Mouse (Mus musculus) MEL (cell line): Measurements from ENCODE around the gene Hdac1. TPM values are rescaled to one million over a fixed set of nuclear protein-coding genes. Genes with fewer than 3 reads are reported as not detected.

ENCODE experiments used
- DNase-seq: peaks from one replicate; pipeline ENCODE4 v3.0.0; 2011; ENCODE audit warnings: low read depth, low spot score
- H3K27ac ChIP-seq: 2 replicates; pipeline ENCODE4 v1.5.1; 2012; ENCODE audit warnings: low read depth, mild to moderate bottlenecking, control low read depth, low read length, moderate library complexity; ENCODE audit not compliant: control insufficient read depth
- H3K27me3 ChIP-seq, 2 experiments: fragments of 150-350 bp in 1 of 2; sonication (generic) in 1 of 2; 2 replicates each; pipeline ENCODE4 v1.6.1; 2012; ENCODE audit warnings: low read length in 2 of 2, mild to moderate bottlenecking in 2 of 2, improper control_type of control experiment in 1 of 2, moderate library complexity in 1 of 2; ENCODE audit not compliant: insufficient read depth in 2 of 2, control insufficient read depth in 1 of 2
- H3K36me3 ChIP-seq, 2 experiments: 2 replicates each; pipeline ENCODE4 v1.6.1; 2012 to 2014; ENCODE audit warnings: low read length in 2 of 2, improper control_type of control experiment in 1 of 2, inconsistent platforms in 1 of 2, mild to moderate bottlenecking in 1 of 2; ENCODE audit not compliant: insufficient read depth in 2 of 2, control insufficient read depth in 1 of 2
- H3K4me1 ChIP-seq, 2 experiments: fragments of 150-350 bp in 1 of 2; sonication (generic) in 1 of 2; 2 replicates each; pipeline ENCODE4 v1.6.1; 2012; ENCODE audit warnings: low read length in 2 of 2, improper control_type of control experiment in 1 of 2, mild to moderate bottlenecking in 1 of 2; ENCODE audit not compliant: insufficient read depth in 2 of 2, control insufficient read depth in 1 of 2
- H3K4me3 ChIP-seq, 2 experiments: fragments of 150-350 bp in 1 of 2; sonication (generic) in 1 of 2; 2 replicates each; pipeline ENCODE4 v1.5.1; 2012; ENCODE audit warnings: low read depth in 2 of 2, low read length in 2 of 2, mild to moderate bottlenecking in 2 of 2, moderate library complexity in 2 of 2, control low read depth in 1 of 2, improper control_type of control experiment in 1 of 2; ENCODE audit not compliant: control insufficient read depth in 1 of 2, insufficient read depth in 1 of 2
- H3K79me2 ChIP-seq: 2 replicates; pipeline ENCODE4 v1.6.1; 2012; ENCODE audit warnings: mild to moderate bottlenecking, low read length, moderate library complexity; ENCODE audit not compliant: control insufficient read depth, poor library complexity, insufficient read depth
- H3K9ac ChIP-seq: 2 replicates; pipeline ENCODE4 v1.6.1; 2012; ENCODE audit warnings: low read depth, mild to moderate bottlenecking, control low read depth, low read length, moderate library complexity; ENCODE audit not compliant: control insufficient read depth, poor library complexity, severe bottlenecking
- H3K9me3 ChIP-seq: fragments of 150-350 bp; sonication (generic); replicated peaks from 2 replicates; pipeline ENCODE4 v1.6.1; 2012; ENCODE audit warnings: mild to moderate bottlenecking, low read length, improper control_type of control experiment, moderate library complexity; ENCODE audit not compliant: insufficient read depth
- BHLHE40 ChIP-seq: IDR thresholded peaks from 2 replicates; pipeline ENCODE4 v1.6.1; 2012; ENCODE audit warnings: low read depth, mild to moderate bottlenecking, inconsistent platforms, low read length, improper control_type of control experiment, borderline replicate concordance
- CTCF ChIP-seq, 3 experiments: IDR thresholded peaks in 2 of 3; conservative IDR thresholded peaks in 1 of 3; 2 replicates each; pipeline ENCODE4 v1.5.1; 2011 to 2012; ENCODE audit warnings: low read length in 3 of 3, low read depth in 2 of 3, mild to moderate bottlenecking in 2 of 3, improper control_type of control experiment in 1 of 3, inconsistent platforms in 1 of 3, mixed read lengths in 1 of 3, moderate library complexity in 1 of 3; ENCODE audit not compliant: control insufficient read depth in 1 of 3, insufficient read depth in 1 of 3, poor library complexity in 1 of 3, severe bottlenecking in 1 of 3
- EP300 ChIP-seq, 2 experiments: IDR thresholded peaks; 2 replicates each; pipeline ENCODE4 v1.6.1; 2011; ENCODE audit warnings: improper control_type of control experiment in 2 of 2, low read length in 2 of 2, low read depth in 1 of 2, mild to moderate bottlenecking in 1 of 2
- ETS1 ChIP-seq: IDR thresholded peaks from 2 replicates; pipeline ENCODE4 v1.6.1; 2012; ENCODE audit warnings: low read depth, mild to moderate bottlenecking, inconsistent platforms, low read length, improper control_type of control experiment, moderate library complexity
- GABPA ChIP-seq: IDR thresholded peaks from 2 replicates; pipeline ENCODE4 v1.6.1; 2012; ENCODE audit warnings: low read depth, mild to moderate bottlenecking, inconsistent platforms, low read length, improper control_type of control experiment, moderate library complexity
- GATA1 ChIP-seq: IDR thresholded peaks from 2 replicates; pipeline ENCODE4 v1.6.1; 2011; ENCODE audit warnings: low read depth, low read length, improper control_type of control experiment
- MAX ChIP-seq: IDR thresholded peaks from 2 replicates; pipeline ENCODE4 v1.6.1; 2011; ENCODE audit warnings: low read length, improper control_type of control experiment
- MAZ ChIP-seq: IDR thresholded peaks from 2 replicates; pipeline ENCODE4 v1.6.1; 2012; ENCODE audit warnings: low read depth, mild to moderate bottlenecking, inconsistent platforms, low read length, improper control_type of control experiment
- MYC ChIP-seq: IDR thresholded peaks from 2 replicates; pipeline ENCODE4 v1.6.1; 2011; ENCODE audit warnings: low read depth, mild to moderate bottlenecking, low read length, improper control_type of control experiment, moderate library complexity
- POLR2A ChIP-seq, 2 experiments: IDR thresholded peaks; 2 replicates each; pipeline ENCODE4 v1.6.1; 2011 to 2012; ENCODE audit warnings: low read length in 2 of 2, mild to moderate bottlenecking in 2 of 2, control low read depth in 1 of 2, improper control_type of control experiment in 1 of 2, low read depth in 1 of 2, moderate library complexity in 1 of 2; ENCODE audit not compliant: control insufficient read depth in 1 of 2, insufficient read depth in 1 of 2, poor library complexity in 1 of 2
- POLR2AphosphoS2 ChIP-seq: IDR thresholded peaks from 2 replicates; pipeline ENCODE4 v1.6.1; 2011; ENCODE audit warnings: low read length, improper control_type of control experiment
- RAD21 ChIP-seq: IDR thresholded peaks from 2 replicates; pipeline ENCODE4 v1.6.1; 2011; ENCODE audit warnings: mild to moderate bottlenecking, low read depth, low read length, improper control_type of control experiment
- SMC3 ChIP-seq: IDR thresholded peaks from 2 replicates; pipeline ENCODE4 v1.6.1; 2011; ENCODE audit warnings: low read depth, low read length, improper control_type of control experiment
- TBP ChIP-seq: IDR thresholded peaks from 2 replicates; pipeline ENCODE4 v1.8.0; 2011; ENCODE audit warnings: low read depth, low read length, improper control_type of control experiment
- TCF12 ChIP-seq: IDR thresholded peaks from 2 replicates; pipeline ENCODE4 v1.6.1; 2014; ENCODE audit warnings: low read depth, mild to moderate bottlenecking, inconsistent platforms, low read length, improper control_type of control experiment, moderate library complexity
- UBTF ChIP-seq: IDR thresholded peaks from 2 replicates; pipeline ENCODE4 v1.6.1; 2012; ENCODE audit warnings: low read depth, mild to moderate bottlenecking, inconsistent platforms, low read length, improper control_type of control experiment, moderate library complexity, borderline replicate concordance; ENCODE audit not compliant: insufficient read depth
- USF2 ChIP-seq, 2 experiments: IDR thresholded peaks; 2 replicates each; pipeline ENCODE4 v1.6.1; 2011 to 2012; ENCODE audit warnings: improper control_type of control experiment in 2 of 2, low read length in 2 of 2, borderline replicate concordance in 1 of 2, inconsistent platforms in 1 of 2, low read depth in 1 of 2, mild to moderate bottlenecking in 1 of 2; ENCODE audit not compliant: insufficient read depth in 1 of 2
- ZC3H11A ChIP-seq: IDR thresholded peaks from 2 replicates; pipeline ENCODE4 v1.6.1; 2012; ENCODE audit warnings: low read depth, mild to moderate bottlenecking, inconsistent platforms, low read length, improper control_type of control experiment
- ZKSCAN1 ChIP-seq: IDR thresholded peaks from 2 replicates; pipeline ENCODE4 v1.6.1; 2012; ENCODE audit warnings: low read depth, mild to moderate bottlenecking, inconsistent platforms, low read length, improper control_type of control experiment, moderate library complexity
- ZMIZ1 ChIP-seq: IDR thresholded peaks from 2 replicates; pipeline ENCODE4 v1.6.1; 2012; ENCODE audit warnings: low read depth, mild to moderate bottlenecking, inconsistent platforms, low read length, improper control_type of control experiment, moderate library complexity
- ZNF384 ChIP-seq: IDR thresholded peaks from 2 replicates; pipeline ENCODE4 v1.6.1; 2012; ENCODE audit warnings: low read depth, mild to moderate bottlenecking, inconsistent platforms, low read length, improper control_type of control experiment
- polyA plus RNA-seq, 2 experiments: library from polyadenylated mRNA; stranded (reverse) in 1 of 2; unstranded in 1 of 2; fragments of >175 nt in 1 of 2; fragments of >200 nt in 1 of 2; gene quantifications; 2 replicates each; pipeline versions ENCODE4 v1.2.1 to v1.2.4; 2012; ENCODE audit warnings: low replicate concordance in 2 of 2, low read depth in 1 of 2; ENCODE audit not compliant: insufficient read length in 2 of 2, insufficient read depth in 1 of 2, missing spikeins in 1 of 2
- total RNA-seq: library from RNA; depleted of rRNA; stranded (reverse); fragments of 300-350 nt; gene quantifications from 2 replicates; pipeline ENCODE4 v1.2.3, GENCODE M21; 2012

Gene Hdac1
- total and polyA plus RNA-seq, 3 experiments = 38.9 to 185 (median 108) TPM

DNA sequence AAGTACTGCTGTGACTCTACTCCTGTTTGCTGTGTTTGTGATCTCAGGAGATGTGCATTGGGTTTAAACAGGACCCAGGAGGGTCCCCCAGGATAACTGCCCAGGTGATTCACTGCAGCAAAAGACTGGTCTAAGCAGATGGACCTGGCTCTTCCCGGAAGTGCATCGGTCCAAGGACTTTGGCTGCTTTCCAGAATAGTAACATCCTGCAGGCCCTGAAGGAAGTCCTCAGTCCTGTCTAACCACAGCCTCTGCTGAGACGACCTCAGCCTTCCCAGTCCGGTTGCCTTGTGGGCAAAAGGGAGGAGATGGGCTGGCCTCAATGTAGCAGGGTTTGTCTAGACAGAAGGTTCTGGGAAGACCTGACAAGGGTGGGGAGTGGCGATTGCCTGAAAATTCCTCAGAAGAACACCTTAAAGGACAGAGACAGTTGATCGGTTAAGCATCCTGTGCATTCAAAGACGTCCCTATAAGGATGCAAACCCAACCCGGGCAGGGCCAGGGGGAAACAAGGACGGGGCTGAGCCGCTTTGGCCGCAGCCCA, 39.5 kb downstream of the Hdac1 start:
- H3K4me1 ChIP-seq = peaks cover 3 to 16% of the 10 kb centered on the region in 2 experiments

DNA sequence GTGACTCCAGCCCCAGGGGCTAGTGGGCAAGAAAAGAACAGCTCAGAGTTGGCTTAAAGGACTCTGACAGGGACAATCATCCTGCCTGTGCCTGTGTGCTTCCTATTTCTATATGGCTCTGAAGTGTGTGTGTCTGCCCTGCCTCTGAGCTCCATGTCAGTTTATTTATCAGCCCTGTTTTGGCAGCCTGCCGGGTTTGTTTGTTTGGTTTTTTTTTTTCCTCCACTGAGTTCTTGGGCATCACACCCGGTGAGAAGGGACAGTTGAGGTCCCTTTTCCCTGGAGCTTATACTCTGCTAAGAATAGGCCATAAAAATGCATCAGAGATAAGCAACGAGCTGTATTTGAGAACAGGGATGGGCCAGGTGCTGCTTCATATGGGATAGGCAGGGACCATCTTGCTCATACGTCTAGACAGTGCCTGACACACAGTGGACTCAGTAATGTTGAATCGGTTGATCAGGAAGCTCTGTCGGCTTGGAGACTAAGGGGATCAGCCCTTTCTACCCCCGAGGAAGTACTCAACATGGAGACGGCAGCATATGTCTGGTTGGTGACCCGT, 40.1 kb downstream of the Hdac1 start:
- Histone ChIP-seq H3K9me3 (no peaks in the 10 kb centered on the region), H3K36me3 (0 out of 4 replicates have a peak, but pooled peaks cover 0 to 3% of the 10 kb centered on the region in 2 experiments), H3K9ac (no peak overlapping the region), H3K79me2 (no peaks in the 10 kb centered on the region), H3K27me3 (no peaks in the 10 kb centered on the region), H3K4me3 (no peak overlapping the region), H3K4me1 (peaks cover 3 to 12% of the 10 kb centered on the region in 2 experiments), H3K27ac (no peak overlapping the region)
- DNase-seq = no peak
- TF ChIP-seq BHLHE40 = no peak
- TF ChIP-seq ZC3H11A = no peak
- TF ChIP-seq MAX = no peak
- no peak for TF ChIP-seq POLR2AphosphoS2
- TF ChIP-seq USF2 (IDR thresholded peaks at IDR 0.05; ENCODE audit: borderline replicate concordance in 1 of 2, insufficient read depth in 1 of 2, low read depth in 1 of 2, low read length in 2 of 2) = no peak
- TF ChIP-seq CTCF (IDR thresholded peaks at IDR 0.05 in 2 of 3, conservative IDR thresholded peaks at IDR 0.05 in 1 of 3; ENCODE audit: control insufficient read depth in 1 of 3, insufficient read depth in 1 of 3, low read depth in 2 of 3, low read length in 3 of 3, poor library complexity in 1 of 3, severe bottlenecking in 1 of 3) = no peak
- TF ChIP-seq TCF12 = no peak
- no peak for TF ChIP-seq TBP
- no peak for TF ChIP-seq SMC3
- TF ChIP-seq POLR2A (IDR thresholded peaks at IDR 0.05; ENCODE audit: control insufficient read depth in 1 of 2, insufficient read depth in 1 of 2, low read depth in 1 of 2, low read length in 2 of 2, poor library complexity in 1 of 2) = no peak
- TF ChIP-seq ETS1 = no peak

More for the DNA sequence above, 39.5 kb downstream of the Hdac1 start:
- no peak for DNase-seq
- Histone ChIP-seq H3K9me3 (no peaks in the 10 kb centered on the region), H3K36me3 (0 out of 4 replicates have a peak, but pooled peaks cover 0 to 3% of the 10 kb centered on the region in 2 experiments), H3K9ac (no peak overlapping the region), H3K27me3 (no peaks in the 10 kb centered on the region), H3K79me2 (no peaks in the 10 kb centered on the region), H3K4me3 (no peak overlapping the region), H3K27ac (no peak overlapping the region)
- TF ChIP-seq EP300 (IDR thresholded peaks at IDR 0.05; ENCODE audit: low read depth in 1 of 2, low read length in 2 of 2) (no peak), UBTF (no peak), RAD21 (no peak), MYC (no peak), ZNF384 (no peak), POLR2AphosphoS2 (no peak), ZC3H11A (no peak), ZMIZ1 (no peak), MAZ (no peak), ZKSCAN1 (no peak), GABPA (no peak), CTCF (IDR thresholded peaks at IDR 0.05 in 2 of 3, conservative IDR thresholded peaks at IDR 0.05 in 1 of 3; ENCODE audit: control insufficient read depth in 1 of 3, insufficient read depth in 1 of 3, low read depth in 2 of 3, low read length in 3 of 3, poor library complexity in 1 of 3, severe bottlenecking in 1 of 3) (no peak), GATA1 (no peak)
